Mouse (Mus musculus): ENCODE data around the gene Tagln. TPM values are rescaled to one million over a fixed set of nuclear protein-coding genes. Genes with fewer than 3 reads are reported as not detected.

The Tagln gene
- polyA plus RNA-seq (2012; ENCODE audit: insufficient read depth, insufficient read length, missing spikeins) = 7.1 and 9.9 TPM in 2 replicates

DNA sequence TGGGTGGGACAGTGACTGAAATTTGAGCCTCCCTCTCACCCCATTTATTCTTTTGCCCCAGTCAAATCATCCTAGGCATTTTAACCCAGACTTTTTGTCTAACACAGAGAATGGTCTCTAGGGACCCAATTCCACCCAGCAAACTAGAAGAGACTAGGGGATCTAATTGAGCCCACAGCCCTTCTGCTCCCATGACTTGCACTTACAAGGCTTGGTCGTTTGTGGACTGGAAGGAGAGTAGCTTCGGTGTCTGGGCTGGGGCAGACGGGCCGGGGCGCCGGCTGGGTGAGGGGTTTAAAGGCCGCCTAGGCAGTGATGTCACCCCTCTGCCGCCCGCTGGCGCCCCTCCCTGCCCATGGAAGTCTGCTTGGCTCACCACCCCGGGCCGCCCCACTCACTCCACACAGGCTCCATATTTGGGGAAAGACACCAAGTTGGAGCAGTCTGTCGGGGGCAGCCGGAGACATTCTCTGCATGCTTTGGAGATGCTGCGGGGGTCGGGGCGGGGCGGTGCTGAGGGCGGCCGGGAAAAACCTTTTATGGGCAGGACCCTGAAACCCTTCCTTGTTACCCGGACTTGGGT lies at the start of gene Tagln:
Gene Tagln (minus strand): TSS at position 431 of the 583 bp plus-strand sequence.
- Histone ChIP-seq H3K4me1 (ENCODE audit: control insufficient read depth, insufficient read depth, low read length) (peaks cover 16% of the 10 kb centered on the region), H3K27ac (ENCODE audit: insufficient read depth, low read depth, low read length) (no peak within 1 kb of the TSS), H3K4me3 (ENCODE audit: insufficient read depth, low read length) (no peak within 1 kb of the TSS)
- TF ChIP-seq CTCF (IDR thresholded peaks at IDR 0.05; ENCODE audit: low read depth, low read length) = no peak

DNA sequence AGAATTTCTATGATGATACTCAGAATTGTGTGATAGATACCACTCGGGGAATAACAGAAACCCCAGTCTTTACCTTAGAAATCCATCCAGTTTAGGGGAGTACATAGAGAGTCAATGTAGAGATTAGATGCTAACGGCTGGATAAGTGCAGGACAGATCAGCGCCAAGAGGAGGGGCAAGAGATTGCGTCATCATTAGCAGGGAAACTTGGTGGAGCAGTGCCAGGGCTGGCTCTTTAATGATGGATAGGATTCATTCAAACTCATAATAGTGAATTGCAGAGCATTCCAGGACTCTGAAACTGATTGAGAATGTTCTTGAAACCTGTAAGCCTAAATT lies 49.3 kb upstream of the Tagln start:
- peak overlapping the region; percentile 86 for H3K4me3 ChIP-seq (ENCODE audit: insufficient read depth, low read length)
- peak overlapping the region; percentile 78 for H3K27ac ChIP-seq (ENCODE audit: insufficient read depth, low read depth, low read length)
- H3K4me1 ChIP-seq (ENCODE audit: control insufficient read depth, insufficient read depth, low read length) = peaks cover 21% of the 10 kb centered on the region
- TF ChIP-seq POLR2A (IDR thresholded peaks at IDR 0.05; ENCODE audit: borderline replicate concordance, low read depth, low read length) = no peak
- TF ChIP-seq CTCF (IDR thresholded peaks at IDR 0.05; ENCODE audit: low read depth, low read length) = no peak

DNA sequence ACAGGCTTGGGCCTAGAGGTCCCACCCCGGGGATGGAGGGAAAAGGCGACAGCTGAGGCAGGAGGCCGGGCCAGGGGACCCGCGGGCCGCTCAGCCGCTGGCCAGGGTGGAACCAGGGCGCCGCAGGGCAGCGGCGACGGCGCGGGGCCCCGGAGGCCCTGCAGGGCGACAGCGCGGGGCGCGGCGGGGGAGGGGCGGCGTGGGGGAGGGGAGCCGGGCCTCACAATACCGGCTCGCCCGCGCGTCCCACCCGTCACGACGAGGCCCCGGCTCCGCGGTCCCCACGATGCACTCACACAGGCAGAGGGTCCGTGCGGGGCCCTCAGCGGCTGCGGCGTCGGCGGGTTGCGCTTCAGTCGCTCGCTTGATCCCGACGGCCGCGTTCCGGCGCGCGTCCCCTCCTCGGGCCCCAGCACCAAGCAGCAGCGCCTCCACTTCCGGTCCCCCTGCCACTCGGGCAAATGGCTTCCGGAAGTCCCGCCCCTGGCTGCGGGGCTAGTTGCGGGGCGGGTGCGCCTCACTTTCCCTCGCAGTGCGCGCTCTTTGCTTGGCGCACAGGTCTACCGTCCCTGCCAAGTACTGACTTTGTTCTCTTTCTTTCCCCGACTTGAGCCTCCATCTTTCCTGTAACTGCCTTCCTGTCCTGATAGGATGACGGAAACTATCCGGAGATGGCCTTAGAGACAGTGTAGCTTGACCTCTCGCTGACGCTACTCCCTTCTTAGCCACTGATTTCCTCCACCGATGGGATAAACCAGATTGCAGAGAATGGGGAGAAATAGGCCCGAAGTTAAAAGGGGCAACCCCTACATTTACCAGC lies 48.8 kb upstream of the Tagln start:
- TF ChIP-seq CTCF (IDR thresholded peaks at IDR 0.05; ENCODE audit: low read depth, low read length) (no peak), POLR2A (IDR thresholded peaks at IDR 0.05; ENCODE audit: borderline replicate concordance, low read depth, low read length) (no peak)
- Histone ChIP-seq H3K4me1 (ENCODE audit: control insufficient read depth, insufficient read depth, low read length) (peaks cover 25% of the 10 kb centered on the region), H3K4me3 (ENCODE audit: insufficient read depth, low read length) (peak overlapping the region; percentile 86), H3K27ac (ENCODE audit: insufficient read depth, low read depth, low read length) (peak overlapping the region; percentile 78)

DNA sequence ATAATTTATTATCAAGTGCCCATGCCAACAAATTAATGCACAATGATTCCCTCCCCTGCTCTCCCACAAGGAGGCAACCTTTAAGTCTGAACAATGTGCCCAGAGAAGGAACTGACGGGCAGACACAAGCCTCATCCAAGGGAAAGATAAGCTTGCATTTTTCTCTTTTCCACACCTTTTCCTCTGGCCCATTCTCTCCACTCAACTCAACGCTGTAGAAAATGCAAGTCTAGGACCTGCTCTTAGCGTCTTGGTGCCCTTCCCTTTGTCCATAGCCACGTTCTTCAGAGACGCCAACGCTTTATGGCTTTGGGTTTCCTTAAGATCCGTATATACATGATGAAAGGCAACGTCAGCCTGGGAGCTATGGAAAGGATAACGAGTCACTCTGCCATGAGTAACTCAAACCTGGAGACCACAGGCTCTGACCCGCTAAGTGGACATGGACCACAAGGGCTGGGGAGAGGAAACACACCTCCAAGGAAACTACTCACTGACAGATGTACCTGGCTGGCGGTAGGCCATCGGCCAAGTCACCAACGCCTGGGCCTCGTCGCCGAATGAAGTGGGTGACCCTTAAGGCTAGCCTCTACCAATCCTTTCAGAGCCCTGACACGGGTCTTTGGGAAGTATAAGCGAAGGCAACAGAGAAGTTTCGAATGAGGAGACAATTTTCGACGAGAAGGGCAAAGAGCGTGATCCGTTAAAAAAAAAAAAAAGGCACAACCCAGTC lies 48.0 kb upstream of the Tagln start:
- TF ChIP-seq CTCF (IDR thresholded peaks at IDR 0.05; ENCODE audit: low read depth, low read length) (no peak), POLR2A (IDR thresholded peaks at IDR 0.05; ENCODE audit: borderline replicate concordance, low read depth, low read length) (no peak)
- Histone ChIP-seq H3K4me1 (ENCODE audit: control insufficient read depth, insufficient read depth, low read length) (peaks cover 25% of the 10 kb centered on the region), H3K27ac (ENCODE audit: insufficient read depth, low read depth, low read length) (peak overlapping the region; percentile 62), H3K4me3 (ENCODE audit: insufficient read depth, low read length) (peak overlapping the region; percentile 86)

DNA sequence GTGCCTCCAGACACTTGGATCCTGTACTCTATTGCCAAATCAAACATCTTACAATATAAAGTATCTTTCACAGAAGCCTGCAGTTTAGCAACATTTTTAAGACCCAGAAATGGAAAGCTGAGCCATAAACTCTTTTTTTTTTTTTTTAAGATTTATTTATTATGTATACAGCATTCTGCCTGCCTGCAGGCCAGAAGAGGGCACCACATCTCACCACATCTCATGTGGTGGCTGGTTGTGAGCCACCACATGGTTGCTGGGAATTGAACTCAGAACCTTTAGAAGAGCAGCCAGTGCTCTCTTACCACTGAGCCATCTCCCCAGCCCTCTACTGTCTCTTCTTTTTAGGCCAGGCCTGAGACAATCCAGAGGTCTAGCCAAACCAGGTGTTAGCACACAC lies 45.5 kb upstream of the Tagln start:
- TF ChIP-seq CTCF (IDR thresholded peaks at IDR 0.05; ENCODE audit: low read depth, low read length) = no peak
- H3K4me3 ChIP-seq (ENCODE audit: insufficient read depth, low read length) = no peak overlapping the region
- no peak overlapping the region for H3K27ac ChIP-seq (ENCODE audit: insufficient read depth, low read depth, low read length)
- H3K4me1 ChIP-seq (ENCODE audit: control insufficient read depth, insufficient read depth, low read length) = peaks cover 35% of the 10 kb centered on the region

DNA sequence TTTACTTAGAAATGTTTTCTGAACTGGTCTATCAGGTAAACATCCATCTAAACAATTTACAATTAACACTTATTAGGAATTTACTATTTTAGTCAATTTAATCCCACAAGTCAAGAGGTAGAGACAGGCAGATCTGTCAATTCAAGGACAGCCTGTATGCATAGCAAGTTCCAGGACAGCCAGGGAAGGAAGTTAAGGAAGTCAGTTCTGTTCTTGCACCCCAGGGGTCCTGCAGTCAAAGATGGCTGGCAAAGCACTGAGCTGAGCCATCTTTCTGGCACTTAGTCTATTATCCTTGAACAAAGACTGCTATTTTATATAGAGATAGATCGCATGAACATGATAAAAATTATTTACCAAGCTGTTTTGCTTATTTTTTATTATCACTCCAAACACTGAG lies 44.8 kb upstream of the Tagln start:
- TF ChIP-seq POLR2A (IDR thresholded peaks at IDR 0.05; ENCODE audit: borderline replicate concordance, low read depth, low read length) = no peak
- no peak for TF ChIP-seq CTCF (IDR thresholded peaks at IDR 0.05; ENCODE audit: low read depth, low read length)
- Histone ChIP-seq H3K4me3 (ENCODE audit: insufficient read depth, low read length) (no peak overlapping the region), H3K27ac (ENCODE audit: insufficient read depth, low read depth, low read length) (no peak overlapping the region), H3K4me1 (ENCODE audit: control insufficient read depth, insufficient read depth, low read length) (peaks cover 30% of the 10 kb centered on the region)

DNA sequence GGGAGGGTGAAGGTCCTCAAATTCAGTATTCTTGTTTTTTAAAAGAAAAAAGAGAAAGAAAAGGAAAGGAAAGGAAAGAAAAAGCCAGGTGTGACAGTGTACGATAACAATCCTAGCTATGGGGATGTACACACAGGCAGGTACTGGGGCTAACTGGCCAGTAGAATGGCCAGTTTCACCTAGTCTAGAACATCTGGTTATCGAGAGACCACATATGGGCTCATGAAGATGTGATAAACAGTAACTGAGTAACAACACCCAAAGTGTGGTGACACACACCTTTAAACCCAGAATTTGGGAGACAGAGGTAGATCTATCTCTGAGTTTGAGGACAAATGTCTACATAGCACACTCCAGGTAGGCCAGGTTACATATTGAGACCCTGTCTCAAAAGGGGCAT lies 43.9 kb upstream of the Tagln start:
- H3K27ac ChIP-seq (ENCODE audit: insufficient read depth, low read depth, low read length) = no peak overlapping the region
- peaks cover 30% of the 10 kb centered on the region for H3K4me1 ChIP-seq (ENCODE audit: control insufficient read depth, insufficient read depth, low read length)
- H3K4me3 ChIP-seq (ENCODE audit: insufficient read depth, low read length) = no peak overlapping the region
- TF ChIP-seq POLR2A (IDR thresholded peaks at IDR 0.05; ENCODE audit: borderline replicate concordance, low read depth, low read length) (no peak), CTCF (IDR thresholded peaks at IDR 0.05; ENCODE audit: low read depth, low read length) (no peak)

DNA sequence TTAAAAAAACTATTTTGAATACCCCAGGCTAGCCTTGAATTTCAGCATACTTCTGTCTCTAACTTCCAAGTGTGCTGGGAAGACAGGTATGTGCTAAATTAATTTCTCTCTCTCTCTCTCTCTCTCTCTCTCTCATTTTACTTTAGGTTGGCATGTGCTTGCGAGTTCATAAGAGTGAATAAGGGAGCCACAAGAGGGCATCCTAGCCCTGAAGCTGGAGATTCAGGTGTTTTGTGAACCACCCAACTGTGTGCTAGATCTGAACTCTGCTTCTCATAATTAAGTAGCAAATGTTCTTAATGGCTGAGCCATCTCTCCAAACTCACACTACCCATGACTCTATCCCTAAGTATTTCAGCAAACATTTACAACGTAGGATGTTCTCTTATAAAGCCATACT lies 41.0 kb upstream of the Tagln start:
- TF ChIP-seq POLR2A (IDR thresholded peaks at IDR 0.05; ENCODE audit: borderline replicate concordance, low read depth, low read length) = no peak
- TF ChIP-seq CTCF (IDR thresholded peaks at IDR 0.05; ENCODE audit: low read depth, low read length) = no peak
- peaks cover 18% of the 10 kb centered on the region for H3K4me1 ChIP-seq (ENCODE audit: control insufficient read depth, insufficient read depth, low read length)
- H3K27ac ChIP-seq (ENCODE audit: insufficient read depth, low read depth, low read length) = no peak overlapping the region

DNA sequence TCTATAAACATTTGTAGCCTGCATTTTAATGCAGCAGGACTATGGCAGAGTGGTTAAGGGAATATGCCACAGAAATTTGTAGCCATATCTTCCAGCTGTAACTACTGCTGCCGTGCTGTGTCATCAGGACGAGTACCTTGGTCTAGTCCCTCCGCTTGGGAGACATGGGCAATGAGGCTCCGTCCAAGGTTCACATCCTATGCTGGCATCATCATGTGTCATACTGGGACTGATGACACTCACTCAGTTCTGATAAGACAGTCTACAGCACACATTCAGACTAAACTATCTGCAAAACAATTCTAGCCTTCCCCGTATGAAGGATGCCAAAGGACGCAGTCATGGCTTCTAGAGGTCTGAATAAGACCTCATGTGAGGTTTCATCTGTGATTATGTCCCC lies 27.7 kb upstream of the Tagln start:
- TF ChIP-seq CTCF (IDR thresholded peaks at IDR 0.05; ENCODE audit: low read depth, low read length) = no peak
- TF ChIP-seq POLR2A (IDR thresholded peaks at IDR 0.05; ENCODE audit: borderline replicate concordance, low read depth, low read length) = no peak
- Histone ChIP-seq H3K4me1 (ENCODE audit: control insufficient read depth, insufficient read depth, low read length) (peaks cover 39% of the 10 kb centered on the region), H3K4me3 (ENCODE audit: insufficient read depth, low read length) (no peak overlapping the region), H3K27ac (ENCODE audit: insufficient read depth, low read depth, low read length) (no peak overlapping the region)

More for the DNA sequence above, 41.0 kb upstream of the Tagln start:
- no peak overlapping the region for H3K4me3 ChIP-seq (ENCODE audit: insufficient read depth, low read length)

DNA sequence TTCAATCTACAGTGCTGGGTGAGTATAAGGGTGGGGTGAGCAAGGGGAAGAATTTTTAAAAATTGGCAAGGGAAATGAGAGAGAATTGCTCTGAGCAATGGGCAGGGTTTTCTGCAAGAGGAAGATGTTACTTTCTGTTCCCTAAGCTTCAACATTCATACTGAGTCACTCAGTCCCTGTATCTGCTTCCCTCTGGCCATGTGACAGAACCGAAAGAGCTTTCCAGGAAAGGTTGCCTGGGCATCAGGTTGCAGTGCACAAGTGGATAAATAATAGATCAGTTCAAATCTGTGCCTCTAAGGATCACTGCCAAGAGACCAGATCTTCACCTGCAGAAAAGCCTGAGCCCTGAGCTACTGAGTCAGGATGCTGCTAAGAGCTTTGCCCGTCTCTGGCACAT lies 26.0 kb upstream of the Tagln start:
- TF ChIP-seq POLR2A (IDR thresholded peaks at IDR 0.05; ENCODE audit: borderline replicate concordance, low read depth, low read length) (no peak), CTCF (IDR thresholded peaks at IDR 0.05; ENCODE audit: low read depth, low read length) (no peak)
- H3K27ac ChIP-seq (ENCODE audit: insufficient read depth, low read depth, low read length) = peak overlapping the region; percentile 83
- peaks cover 44% of the 10 kb centered on the region for H3K4me1 ChIP-seq (ENCODE audit: control insufficient read depth, insufficient read depth, low read length)
- H3K4me3 ChIP-seq (ENCODE audit: insufficient read depth, low read length) = no peak overlapping the region

Data from bone marrow macrophage, adult 2 months (primary cell).